In genomic region chr7:66110636-66111112, GRCm38 (mm10) we compare ENCODE assay signal across 8 mouse cellular contexts. TPM values are rescaled to one million over a fixed set of nuclear protein-coding genes. Genes with fewer than 3 reads are reported as not detected.
DNase-seq lines count a peak whose midpoint lies in the region; ATAC-seq and TF ChIP-seq lines count a peak whose summit lies in the region.

No protein-coding gene starts in this region.

- TF ChIP-seq EP300 in liver, embryonic 14.5 days (IDR thresholded peaks at IDR 0.05; ENCODE audit: low read depth) = no peak

- H3K4me1 ChIP-seq in lung, embryonic 16.5 days (replicated peaks; ENCODE audit: control insufficient read depth, insufficient read depth, low read length) = peaks cover 48% of the 10 kb centered on the region
- peaks cover 45% of the 10 kb centered on the region for H3K4me1 ChIP-seq in forebrain, embryonic 15.5 days
- H3K4me1 ChIP-seq in liver, embryonic 14.5 days (replicated peaks; ENCODE audit: control insufficient read depth in 2 of 2, insufficient read depth in 2 of 2, low read length in 1 of 2) = peaks cover 38 to 39% of the 10 kb centered on the region in 2 experiments
- peaks cover 38% of the 10 kb centered on the region for H3K4me1 ChIP-seq in stomach, embryonic 16.5 days (ENCODE audit: control insufficient read depth, insufficient read depth, low read length)

- H3K9ac ChIP-seq in lung, embryonic 16.5 days (ENCODE audit: low read length) = peak overlapping the region; percentile 90
- H3K9ac ChIP-seq in forebrain, embryonic 15.5 days (replicated peaks) = peak overlapping the region; percentile 91
- peak overlapping the region; percentile 84 for H3K9ac ChIP-seq in liver, embryonic 14.5 days (replicated peaks)
- peak overlapping the region; percentile 93 for H3K9ac ChIP-seq in stomach, embryonic 16.5 days (ENCODE audit: low read length)

- 3% methylated on average over 10 of the region's 10 CpGs for WGBS in lung, embryonic 16.5 days
- WGBS in forebrain, embryonic 15.5 days = under 1% methylated on average over 10 of the region's 10 CpGs
- 7% methylated on average over 10 of the region's 10 CpGs for WGBS in liver, embryonic 14.5 days (ENCODE audit: insufficient replicate concordance)
- WGBS in stomach, embryonic 16.5 days = 2% methylated on average over 10 of the region's 10 CpGs

- H3K36me3 ChIP-seq in lung, embryonic 16.5 days (ENCODE audit: control insufficient read depth, insufficient read depth, low read length) = peaks cover 4% of the 10 kb centered on the region; the same call in 1 of the 2 replicates
- H3K36me3 ChIP-seq in forebrain, embryonic 15.5 days = no peaks in the 10 kb centered on the region
- H3K36me3 ChIP-seq in liver, embryonic 14.5 days (replicated peaks; ENCODE audit: control insufficient read depth, insufficient read depth, low read depth) = no peaks in the 10 kb centered on the region
- H3K36me3 ChIP-seq in stomach, embryonic 16.5 days (ENCODE audit: control insufficient read depth, insufficient read depth, low read length) = no peaks in the 10 kb centered on the region

- TF ChIP-seq CTCF in liver, embryonic 14.5 days (IDR thresholded peaks at IDR 0.05; ENCODE audit: low read depth) = no peak

- H3K4me2 ChIP-seq in lung, embryonic 16.5 days (ENCODE audit: low read depth, low read length) = peak overlapping the region; percentile 96
- peak overlapping the region; percentile 72 for H3K4me2 ChIP-seq in forebrain, embryonic 15.5 days (replicated peaks)
- H3K4me2 ChIP-seq in liver, embryonic 14.5 days (ENCODE audit: low read depth) = peak overlapping the region; percentile 75
- peak overlapping the region; percentile 97 for H3K4me2 ChIP-seq in stomach, embryonic 16.5 days (ENCODE audit: low read depth, low read length)

- peak overlapping the region; percentile 88 for H3K27ac ChIP-seq in lung, embryonic 16.5 days (ENCODE audit: low read length)
- H3K27ac ChIP-seq in forebrain, embryonic 15.5 days (replicated peaks) = peak overlapping the region; percentile 97
- peak overlapping the region; percentile 73 for H3K27ac ChIP-seq in liver, embryonic 14.5 days
- H3K27ac ChIP-seq in stomach, embryonic 16.5 days (ENCODE audit: low read length) = peak overlapping the region; percentile 89

- H3K4me3 ChIP-seq in lung, embryonic 16.5 days (ENCODE audit: low read length) = peak overlapping the region; percentile 74
- H3K4me3 ChIP-seq in forebrain, embryonic 15.5 days = peak overlapping the region; percentile 94
- H3K4me3 ChIP-seq in liver, embryonic 14.5 days (ENCODE audit: insufficient read depth in 1 of 2, low read depth in 2 of 2, low read length in 2 of 2) = peak overlapping the region; percentile 77 to 88
- H3K4me3 ChIP-seq in stomach, embryonic 16.5 days (replicated peaks; ENCODE audit: low read length) = peak overlapping the region; percentile 73

- H3K27me3 ChIP-seq in lung, embryonic 16.5 days (ENCODE audit: control insufficient read depth, insufficient read depth, low read depth, low read length) = no peaks in the 10 kb centered on the region
- no peaks in the 10 kb centered on the region for H3K27me3 ChIP-seq in forebrain, embryonic 15.5 days
- H3K27me3 ChIP-seq in liver, embryonic 14.5 days (ENCODE audit: control insufficient read depth, insufficient read depth, low read length) = no peaks in the 10 kb centered on the region; the same call in 1 of the 2 replicates
- no peaks in the 10 kb centered on the region for H3K27me3 ChIP-seq in stomach, embryonic 16.5 days (ENCODE audit: control insufficient read depth, insufficient read depth, low read length)

- no peak for ATAC-seq in lung, embryonic 16.5 days (ENCODE audit: low read depth)
- ATAC-seq in forebrain, embryonic 15.5 days (replicated peaks) = no peak
- no peak for ATAC-seq in liver, embryonic 14.5 days (ENCODE audit: insufficient read depth)
- no peak for ATAC-seq in stomach, embryonic 16.5 days (ENCODE audit: insufficient read depth, low FRiP score)
- no peak for ATAC-seq in megakaryocyte-erythroid progenitor cell, adult 5-6 weeks (replicated peaks; ENCODE audit: low FRiP score, low TSS enrichment, poor library complexity, severe bottlenecking)

- DNase-seq in lung, postnatal 10 days = no peak
- DNase-seq in adipocyte (ENCODE audit: low spot score) = peak; percentile 63
- no peak for DNase-seq in liver, embryonic 14.5 days (ENCODE audit: low read depth in 3 of 3, low spot score in 3 of 3)
- no peak for DNase-seq in adrenal gland, adult 18-20 months (ENCODE audit: low spot score in 2 of 2)

- no peaks in the 10 kb centered on the region for H3K9me3 ChIP-seq in lung, embryonic 16.5 days (ENCODE audit: control insufficient read depth, low read length)
- H3K9me3 ChIP-seq in forebrain, embryonic 15.5 days = no peaks in the 10 kb centered on the region
- H3K9me3 ChIP-seq in liver, embryonic 14.5 days (ENCODE audit: control insufficient read depth, low read length) = no peaks in the 10 kb centered on the region
- H3K9me3 ChIP-seq in stomach, embryonic 16.5 days (replicated peaks; ENCODE audit: control insufficient read depth, low read length) = no peaks in the 10 kb centered on the region

RNA-seq across cellular contexts. Expression of gene Chsy1, which starts 1.4 kb away (rescaled TPM):
- polyA plus RNA-seq in lung, embryonic 16.5 days (2015; fragmentation: Nextera tagmentation; extraction: Ambion mirVana) = 17.1 and 17.7 TPM in 2 replicates
- polyA plus RNA-seq in forebrain, embryonic 15.5 days (2015; fragmentation: Nextera tagmentation; extraction: Ambion mirVana) = 13.3 and 13.8 TPM in 2 replicates
- 5.7 and 7.9 TPM in 2 replicates for polyA plus RNA-seq in liver, embryonic 14.5 days (2012; rRNA removed)
- polyA plus RNA-seq in liver, embryonic 14.5 days (2014; fragmentation: Nextera tagmentation; extraction: Ambion mirVana) = 9.0 and 11.0 TPM in 2 replicates
- 10.2 and 12.1 TPM in 2 replicates for polyA plus RNA-seq in stomach, embryonic 16.5 days (2015; fragmentation: Nextera tagmentation; extraction: Ambion mirVana)
- total RNA-seq in megakaryocyte-erythroid progenitor cell, adult 5-6 weeks (2014; fragmentation: Nextera tagmentation) = 11.4 and 14.8 TPM in 2 replicates
- total RNA-seq in megakaryocyte-erythroid progenitor cell, adult 5-6 weeks (2017) = 14.4 and 26.4 TPM in 2 replicates
- total RNA-seq in adrenal gland, adult 18-20 months (2021) = 10 to 100 TPM; 15.1 to 17.4 TPM

RNA-seq across cellular contexts. Expression of gene Selenos, which starts 31.2 kb away (rescaled TPM):
- 122 and 123 TPM in 2 replicates for polyA plus RNA-seq in lung, embryonic 16.5 days (2015; fragmentation: Nextera tagmentation; extraction: Ambion mirVana)
- polyA plus RNA-seq in forebrain, embryonic 15.5 days (2015; fragmentation: Nextera tagmentation; extraction: Ambion mirVana) = 77.9 and 81.0 TPM in 2 replicates
- 23.6 and 39.8 TPM in 2 replicates for polyA plus RNA-seq in liver, embryonic 14.5 days (2012; rRNA removed)
- 56.4 and 62.7 TPM in 2 replicates for polyA plus RNA-seq in liver, embryonic 14.5 days (2014; fragmentation: Nextera tagmentation; extraction: Ambion mirVana)
- polyA plus RNA-seq in stomach, embryonic 16.5 days (2015; fragmentation: Nextera tagmentation; extraction: Ambion mirVana) = 135 and 136 TPM in 2 replicates
- total RNA-seq in megakaryocyte-erythroid progenitor cell, adult 5-6 weeks (2014; fragmentation: Nextera tagmentation) = 38.0 and 42.2 TPM in 2 replicates
- total RNA-seq in megakaryocyte-erythroid progenitor cell, adult 5-6 weeks (2017) = 44.9 and 47.5 TPM in 2 replicates
- total RNA-seq in adrenal gland, adult 18-20 months (2021) = 100 to 1,000 TPM in 1 of 2 experiments, 10 to 100 TPM in 1; 79.4 to 118 TPM

RNA-seq across cellular contexts. Expression of gene Snrpa1, which starts 51.9 kb away (rescaled TPM):
- 153 and 155 TPM in 2 replicates for polyA plus RNA-seq in lung, embryonic 16.5 days (2015; fragmentation: Nextera tagmentation; extraction: Ambion mirVana)
- 147 and 156 TPM in 2 replicates for polyA plus RNA-seq in forebrain, embryonic 15.5 days (2015; fragmentation: Nextera tagmentation; extraction: Ambion mirVana)
- 23.5 and 43.9 TPM in 2 replicates for polyA plus RNA-seq in liver, embryonic 14.5 days (2012; rRNA removed)
- 88.4 and 94.2 TPM in 2 replicates for polyA plus RNA-seq in liver, embryonic 14.5 days (2014; fragmentation: Nextera tagmentation; extraction: Ambion mirVana)
- polyA plus RNA-seq in stomach, embryonic 16.5 days (2015; fragmentation: Nextera tagmentation; extraction: Ambion mirVana) = 126 and 143 TPM in 2 replicates
- total RNA-seq in megakaryocyte-erythroid progenitor cell, adult 5-6 weeks (2014; fragmentation: Nextera tagmentation) = 141 and 167 TPM in 2 replicates
- total RNA-seq in megakaryocyte-erythroid progenitor cell, adult 5-6 weeks (2017) = 151 and 194 TPM in 2 replicates
- 10 to 100 TPM; 33.8 to 37.2 TPM for total RNA-seq in adrenal gland, adult 18-20 months (2021)
